Mouse (Mus musculus) left cerebral cortex, postnatal 25 days (tissue): ENCODE measurements around the gene Pcnx4. TPM values are rescaled to one million over a fixed set of nuclear protein-coding genes. Genes with fewer than 3 reads are reported as not detected.
A peak's percentile ranks its signal among the peaks of the same experiment; 100 is the strongest.

Experiments used
- DNase-seq, 2 experiments: peaks; one replicate each; pipeline ENCODE4 v3.0.0; 2022; ENCODE audit warnings: low spot score in 2 of 2, mixed read lengths in 1 of 2
- intact Hi-C: fragments of 180-260 bp; cut with DNase I; formaldehyde crosslinking; loops from one replicate; pipeline ENCODE4 v1.15.1; 2025
- total RNA-seq, 2 experiments: library from RNA; stranded (reverse); gene quantifications; 2 replicates each; pipeline ENCODE4 v1.2.3; 2021

Gene Pcnx4
- 10 to 100 TPM; 32.0 to 33.3 TPM for total RNA-seq

DNA sequence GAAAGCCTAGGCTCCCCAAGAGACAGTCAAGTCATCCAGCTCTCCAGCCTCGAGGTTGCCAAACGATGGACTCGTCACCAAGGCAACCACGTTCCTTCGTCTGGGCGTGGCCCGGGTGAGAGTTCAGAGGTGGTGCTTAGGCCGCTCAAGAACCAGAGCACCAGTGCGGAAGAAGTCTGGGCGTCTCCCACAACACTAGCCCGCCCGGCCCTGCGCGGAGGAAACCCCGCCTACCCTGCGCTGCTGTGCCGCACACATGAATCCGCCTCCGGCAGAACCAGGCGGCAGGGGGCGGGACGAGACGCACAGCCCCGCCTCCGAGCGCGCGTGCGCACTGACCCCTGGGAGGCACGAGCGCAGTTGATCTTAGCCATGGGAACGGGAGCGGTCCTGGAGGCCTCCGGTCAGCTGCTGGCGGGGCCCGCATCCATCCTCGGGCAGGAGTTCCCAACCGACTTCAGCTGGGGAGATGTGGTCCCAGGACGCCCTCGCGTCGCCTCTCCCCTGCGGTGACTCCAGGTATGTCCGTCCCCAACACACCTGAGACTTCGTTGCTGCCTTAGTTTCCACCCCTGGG, at the start of gene Pcnx4:
Pcnx4 (plus strand) TSS at position 363 of the 577 bp plus-strand sequence.
- intact Hi-C loops, result loop anchor here (2.0 to 5.0 kb wide), 2 partner anchors 126 to 225 kb away; partner anchors contain the start of gene Dhrs7
- peak; percentile 96 for DNase-seq

DNA sequence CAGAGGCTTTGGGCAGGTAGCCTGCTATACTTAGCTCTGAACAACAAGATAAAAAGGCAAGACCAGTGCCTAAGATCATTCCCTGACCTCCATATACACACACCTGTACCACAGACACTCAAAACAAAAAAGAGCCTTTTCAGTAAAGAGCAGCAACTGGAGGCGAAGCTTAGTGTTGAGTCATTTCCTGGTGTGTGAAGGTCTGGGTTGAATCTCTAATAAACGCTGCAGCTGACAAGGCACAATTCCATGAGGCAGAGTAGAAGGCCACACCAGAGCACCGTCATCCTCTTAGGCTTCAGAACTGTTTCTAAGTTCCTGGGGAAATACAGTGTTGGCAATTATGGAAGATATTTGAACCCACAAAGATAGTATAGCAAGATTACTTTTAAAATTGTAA, 48.7 kb upstream of the Pcnx4 start:
- no peak for DNase-seq
- intact Hi-C loops, result no loop called here

DNA sequence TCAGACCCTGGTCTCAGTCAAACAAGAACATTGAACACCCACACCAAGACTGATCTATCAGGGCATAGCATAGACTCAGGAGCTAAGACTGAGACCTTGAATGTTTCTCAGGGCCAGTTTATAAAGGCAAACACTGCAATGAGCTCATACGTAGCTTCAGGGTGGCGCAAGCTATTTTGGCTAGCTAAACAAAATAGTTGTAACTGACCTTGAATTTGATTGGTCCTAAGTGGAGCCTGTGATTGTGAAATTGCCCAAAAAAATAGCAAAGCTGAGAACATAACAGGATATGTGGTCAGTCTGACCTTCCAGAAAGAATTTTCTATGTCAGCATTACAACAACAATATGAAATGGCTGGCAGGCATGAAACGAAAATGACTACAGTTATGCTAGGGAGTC, 46.2 kb upstream of the Pcnx4 start:
- no peak for DNase-seq
- intact Hi-C loops, result no loop called here

DNA sequence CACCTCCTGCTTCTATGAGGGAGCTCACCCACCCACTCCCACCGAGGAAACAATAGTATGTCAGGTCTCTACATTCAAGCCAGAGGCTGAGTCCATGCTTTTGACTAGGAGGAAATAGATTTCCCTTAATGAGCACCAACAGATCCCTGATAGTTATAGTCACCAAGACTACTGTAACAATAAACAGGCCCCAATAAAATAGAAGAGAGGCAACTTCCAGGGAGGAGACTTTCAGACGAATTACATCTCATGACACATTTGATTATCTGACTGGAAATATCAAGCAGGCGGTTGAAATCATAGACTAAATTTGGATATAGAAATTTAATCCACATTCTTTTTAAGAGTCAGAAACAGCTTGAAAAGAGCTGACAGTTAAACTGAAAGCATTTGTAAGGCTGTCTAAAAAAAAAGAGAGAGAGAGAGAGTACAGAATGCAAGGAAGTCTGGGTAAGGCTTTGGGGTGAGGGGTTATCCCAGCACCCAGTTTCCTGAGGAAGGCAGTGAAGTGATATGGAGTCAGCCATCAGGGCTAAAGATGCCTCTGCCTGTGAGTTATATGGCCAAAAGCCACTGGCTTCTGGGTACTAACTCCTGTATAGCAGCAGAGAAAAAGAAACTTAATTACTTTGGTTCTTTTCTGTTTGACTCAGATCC, 45.0 kb upstream of the Pcnx4 start:
- DNase-seq, result no peak
- intact Hi-C loops, result no loop called here

DNA sequence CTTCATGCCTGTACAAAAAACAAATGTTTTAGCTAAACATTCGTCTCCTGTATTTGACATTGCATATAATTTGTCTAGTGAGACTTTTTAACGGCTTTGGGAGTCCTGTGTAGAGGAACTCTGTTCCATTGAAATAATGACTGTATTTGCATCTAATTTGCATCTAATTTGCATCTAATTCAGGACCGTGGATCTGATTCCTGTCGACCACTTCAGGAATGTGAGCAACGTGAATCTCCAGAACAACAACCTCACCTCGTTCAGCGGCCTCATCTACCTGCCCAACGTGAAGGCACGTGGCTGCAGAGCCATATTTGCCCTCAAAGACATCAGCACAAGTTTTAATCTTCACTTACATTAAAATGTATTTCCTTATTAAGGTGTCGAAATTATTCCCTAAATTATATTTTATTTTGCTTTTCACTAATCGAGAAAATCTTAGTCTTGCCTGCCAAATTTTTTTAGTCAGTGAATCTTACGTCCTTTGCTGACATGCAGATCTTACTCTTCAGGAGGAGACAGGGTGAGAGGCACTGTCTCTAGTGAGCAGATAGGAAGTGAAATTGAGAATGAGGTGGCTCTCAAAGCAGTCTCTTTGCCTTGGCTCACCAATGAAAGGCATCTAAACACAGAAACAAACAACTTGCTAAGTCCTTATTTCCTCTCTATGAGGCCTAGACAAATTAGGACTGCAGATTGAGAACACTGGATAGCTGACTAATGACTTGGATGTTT, 39.1 kb upstream of the Pcnx4 start:
- no peak for DNase-seq
- intact Hi-C loops, result no loop called here

DNA sequence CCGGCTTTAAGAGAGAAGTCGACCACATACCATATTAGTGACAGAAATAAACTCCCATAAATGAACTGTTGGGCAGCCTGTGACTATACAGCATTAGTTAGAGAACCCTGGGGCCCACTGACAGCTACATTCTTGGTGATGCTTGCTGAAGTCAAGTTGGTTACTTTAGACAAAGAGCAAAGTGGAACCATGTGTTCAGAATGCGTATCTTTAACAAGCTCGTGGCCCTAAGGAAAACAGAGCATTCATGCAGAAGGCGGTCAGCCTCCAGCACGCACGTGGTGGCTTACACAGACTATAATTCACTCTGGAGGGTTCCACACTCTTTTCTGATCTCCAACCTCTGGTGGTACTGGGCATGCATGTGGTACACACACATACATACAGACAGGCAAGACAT, 26.6 kb upstream of the Pcnx4 start:
- no peak for DNase-seq
- intact Hi-C loops, result loop anchor here (10.0 kb wide), 1 partner anchor 465 kb away; no protein-coding TSS in a partner anchor

DNA sequence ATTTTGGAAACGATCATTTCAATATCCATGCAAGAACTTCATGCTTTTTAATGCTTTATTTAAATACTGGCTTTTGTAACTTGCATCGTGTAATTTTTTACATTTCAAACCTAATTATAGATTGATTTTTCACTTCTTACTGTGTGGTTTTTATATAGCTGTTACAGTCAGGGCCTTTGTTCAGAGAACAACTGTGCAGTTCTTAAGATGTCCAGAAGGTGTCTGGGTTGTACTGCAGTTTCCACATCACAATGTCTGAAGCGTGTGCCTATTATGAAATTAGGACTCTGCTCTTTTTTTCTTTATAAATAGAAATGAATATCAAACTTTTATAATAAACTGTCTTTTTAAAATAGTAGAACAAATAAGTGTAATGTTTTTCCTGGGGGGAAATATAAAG, 20.7 kb upstream of the Pcnx4 start:
- intact Hi-C loops, result loop anchor here (2.0 to 10.0 kb wide), 3 partner anchors 141 to 459 kb away; no protein-coding TSS in a partner anchor
- peak in 1 of 2 experiments; percentile 44 for DNase-seq

DNA sequence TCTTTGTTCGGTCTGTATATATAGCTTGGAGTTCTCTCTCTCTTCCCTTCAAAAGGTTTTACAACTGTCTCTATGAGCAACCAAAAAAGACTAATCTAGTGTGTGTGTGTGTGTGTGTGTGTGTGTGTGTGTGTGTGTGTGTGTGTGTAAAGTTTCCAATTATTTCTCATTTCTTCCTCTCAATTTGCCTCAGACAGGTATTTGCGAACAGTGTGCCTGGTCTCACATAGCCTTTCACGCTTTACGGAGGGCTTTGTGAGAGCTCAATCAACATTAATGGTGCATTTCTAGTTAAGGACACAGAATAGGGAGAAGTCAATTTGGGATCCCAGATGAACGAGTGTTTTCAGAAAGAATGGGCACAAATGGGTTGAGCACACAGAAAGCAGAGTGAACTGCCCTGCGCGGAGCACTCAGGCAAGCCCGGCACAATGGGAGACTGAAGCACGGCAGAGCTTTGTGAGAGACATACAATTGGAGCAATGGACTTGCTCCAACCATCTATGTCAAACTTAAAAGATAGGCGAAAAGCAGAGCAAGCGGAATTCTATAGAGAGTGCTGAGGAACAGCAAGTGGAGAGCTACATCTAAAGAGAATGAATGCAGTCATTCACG, 18.0 kb upstream of the Pcnx4 start:
- intact Hi-C loops, result loop anchor here (5.0 to 10.0 kb wide), 2 partner anchors 174 to 457 kb away; no protein-coding TSS in a partner anchor

DNA sequence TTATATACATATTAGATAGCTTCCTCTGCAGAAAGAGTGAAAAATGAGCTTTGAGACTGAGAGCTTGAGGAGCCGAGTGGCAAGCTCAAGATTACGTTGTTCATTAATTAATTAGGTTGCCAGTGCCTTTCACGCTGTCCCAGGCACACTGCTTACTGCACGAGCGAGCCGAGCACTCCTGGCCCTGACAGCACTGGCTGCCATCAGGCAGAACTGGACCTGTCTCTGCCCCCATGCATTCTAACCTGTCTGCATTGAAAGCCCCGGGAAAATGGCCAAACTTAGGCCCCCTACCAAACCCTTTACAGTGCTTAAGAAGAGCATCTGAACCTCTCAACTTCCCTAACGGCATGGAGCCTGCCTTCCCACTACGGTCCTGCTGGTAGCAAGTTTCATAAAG, 16.8 kb upstream of the Pcnx4 start:
- intact Hi-C loops, result loop anchor here (5.0 to 10.0 kb wide), 2 partner anchors 173 to 455 kb away; no protein-coding TSS in a partner anchor
- DNase-seq, result no peak

More for the DNA sequence above, 18.0 kb upstream of the Pcnx4 start:
- no peak for DNase-seq

DNA sequence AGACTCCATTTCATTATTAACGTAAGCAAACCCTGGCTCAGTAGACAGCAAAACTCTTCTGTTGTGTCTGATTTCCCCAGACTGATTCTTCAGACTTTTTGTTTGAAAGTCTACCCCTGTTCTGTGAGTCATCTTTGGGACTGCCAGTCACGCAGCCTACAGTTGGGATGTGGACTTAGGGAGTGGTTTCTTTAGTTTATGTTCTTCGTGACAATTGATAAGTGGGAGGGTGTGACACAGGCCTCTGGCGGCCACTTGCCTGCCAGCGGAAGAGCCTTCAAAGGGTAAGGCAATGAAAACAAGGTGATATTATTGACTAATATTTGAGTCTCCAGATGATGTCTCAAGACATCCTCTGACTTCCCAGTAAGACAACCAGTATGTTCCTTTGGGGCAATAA, 16.3 kb upstream of the Pcnx4 start:
- no peak for DNase-seq
- intact Hi-C loops, result loop anchor here (5.0 to 10.0 kb wide), 2 partner anchors 172 to 455 kb away; no protein-coding TSS in a partner anchor

DNA sequence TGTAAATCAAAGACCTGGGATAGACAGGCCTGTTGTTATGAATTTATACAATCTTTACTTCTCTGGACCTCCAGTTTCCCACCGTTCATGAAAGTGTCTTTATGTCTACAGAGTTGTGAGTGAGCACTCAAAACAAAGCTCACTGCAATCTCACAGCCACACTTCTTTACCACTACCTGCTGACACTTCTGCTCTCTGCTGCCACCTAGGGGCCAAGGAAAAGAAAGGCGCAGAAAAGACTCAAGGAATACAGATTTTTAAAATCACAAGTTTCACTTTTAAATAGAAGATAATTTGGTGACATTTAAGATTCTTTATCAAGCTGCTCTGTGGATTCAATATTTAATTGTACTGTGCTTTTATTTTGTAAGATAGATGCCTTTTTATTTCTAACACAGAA, 15.5 kb upstream of the Pcnx4 start:
- peak; percentile 16 to 35 for DNase-seq
- intact Hi-C loops, result no loop called here

DNA sequence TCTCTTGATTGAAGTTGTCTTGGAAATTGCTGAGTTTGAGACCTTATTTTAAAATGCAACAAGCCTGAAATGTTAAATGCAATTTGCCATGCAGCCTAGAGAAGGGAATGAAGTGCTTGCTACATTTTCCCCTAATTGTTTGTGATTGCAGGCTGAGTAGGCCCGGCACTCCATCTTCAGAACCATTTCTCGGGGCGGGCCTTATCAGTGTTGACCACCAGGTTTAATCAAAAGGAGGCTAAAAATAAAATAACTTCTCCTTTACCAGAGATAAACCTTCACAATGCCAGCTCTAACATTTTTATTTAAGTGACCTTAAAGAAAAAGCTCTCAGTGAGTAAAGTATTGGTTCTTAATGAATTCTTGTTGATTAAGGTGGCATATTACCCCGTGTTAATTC, 10.6 kb upstream of the Pcnx4 start:
- intact Hi-C loops, result no loop called here
- no peak for DNase-seq

DNA sequence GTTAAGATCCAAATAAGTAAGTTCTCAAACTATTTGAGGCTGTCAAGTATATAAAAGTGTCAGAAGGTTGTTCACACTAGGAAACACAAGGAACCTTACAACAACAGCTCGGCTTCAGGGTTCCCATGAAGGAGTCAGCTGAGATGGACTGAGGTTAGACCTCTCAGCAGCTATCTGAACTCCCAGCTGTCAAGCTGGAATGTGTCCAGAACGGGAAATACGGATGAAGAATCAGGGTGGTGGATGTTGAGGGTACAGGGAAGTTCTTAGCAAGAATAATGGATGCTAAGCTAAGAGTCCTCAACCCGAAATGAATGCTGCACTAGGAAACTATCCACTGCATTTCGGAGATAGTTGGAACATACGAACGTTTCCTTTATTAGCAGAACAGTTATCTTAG, 3.9 kb upstream of the Pcnx4 start:
- DNase-seq, result no peak
- intact Hi-C loops, result no loop called here

DNA sequence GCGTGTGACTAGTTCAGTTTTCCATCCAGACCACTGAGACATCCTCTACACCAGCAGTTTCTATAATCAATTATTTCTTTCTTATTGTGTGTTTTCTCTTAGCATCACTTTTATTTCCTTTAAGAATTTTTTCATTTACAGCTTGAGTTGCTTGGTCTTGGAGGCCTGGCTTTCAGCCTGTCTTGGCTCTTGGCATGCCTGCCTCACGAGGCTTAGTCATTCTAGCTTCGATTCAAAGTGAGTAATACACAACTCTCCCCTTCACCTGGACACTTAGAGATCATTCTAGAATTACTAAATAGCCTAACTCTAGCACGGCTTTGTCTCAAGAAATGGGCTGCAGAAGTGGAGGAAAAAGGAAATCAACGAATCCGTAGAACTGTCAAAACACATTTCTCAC, 2.2 kb upstream of the Pcnx4 start:
- intact Hi-C loops, result no loop called here
- DNase-seq, result no peak

DNA sequence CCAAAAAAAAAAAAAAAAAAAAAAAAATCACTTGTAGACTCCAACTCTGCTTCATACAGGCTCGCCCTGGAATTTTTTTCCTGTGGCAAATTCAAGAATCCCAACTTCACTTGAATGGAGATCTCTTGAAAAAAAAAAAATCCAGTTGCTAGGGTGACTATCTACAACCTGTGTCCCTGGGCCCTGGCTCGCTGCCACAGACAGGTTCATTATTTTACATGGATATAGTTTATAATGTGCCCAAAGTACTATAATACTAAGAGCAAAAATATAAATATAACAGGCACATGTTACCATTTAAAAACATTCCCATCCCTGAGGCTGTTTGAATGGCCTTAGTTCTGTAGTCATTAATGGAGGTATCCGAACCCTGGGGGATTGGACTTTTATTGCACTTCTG, 584 bp upstream of the Pcnx4 start:
- intact Hi-C loops, result loop anchor here (5.0 kb wide), 1 partner anchor 127 kb away; the partner anchor contains the start of gene Dhrs7

DNA sequence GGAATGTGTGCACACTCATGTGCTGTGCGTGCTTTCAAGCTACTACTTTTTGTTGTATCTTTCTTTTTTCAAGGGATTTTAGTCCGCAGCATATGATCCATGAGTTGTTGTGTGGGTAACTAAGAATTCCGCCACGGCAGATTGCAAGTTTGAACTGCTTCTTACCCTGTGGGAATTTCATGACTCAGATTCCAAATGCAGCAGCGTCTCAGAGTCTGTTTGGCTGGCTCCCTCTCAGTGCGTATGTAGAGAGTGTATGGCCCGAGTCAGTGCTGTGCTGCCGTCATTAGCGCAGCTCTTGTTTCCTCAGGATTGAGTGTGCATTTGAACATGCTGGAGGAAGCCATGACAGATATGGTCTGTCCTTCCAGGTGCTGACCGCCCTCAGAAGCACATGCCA, 2.4 kb downstream of the Pcnx4 start:
- intact Hi-C loops, result loop anchor here (5.0 kb wide), 1 partner anchor 124 kb away; the partner anchor contains the start of gene Dhrs7
- DNase-seq, result peak; percentile 43 to 91

More for the DNA sequence above, 584 bp upstream of the Pcnx4 start:
- no peak for DNase-seq

DNA sequence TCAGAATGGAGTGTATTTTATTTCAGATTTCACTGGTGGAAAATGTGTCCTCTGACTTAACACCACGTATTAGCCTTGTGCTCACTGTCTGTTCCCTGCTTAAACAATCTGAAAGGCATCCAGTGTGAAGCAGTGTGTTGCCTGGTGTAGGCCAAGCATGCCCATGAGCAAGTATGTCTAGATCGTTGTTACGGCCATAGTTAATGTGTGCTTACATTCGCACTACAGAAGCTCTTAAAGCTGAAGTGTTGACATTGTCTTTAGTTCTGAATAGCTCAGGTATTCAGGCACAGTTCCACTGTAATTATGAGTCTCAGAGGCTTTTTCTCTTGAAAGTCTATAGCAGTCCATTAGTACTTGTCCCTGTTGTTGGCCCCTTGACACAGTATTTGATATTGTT, 18.2 kb downstream of the Pcnx4 start:
- intact Hi-C loops, result no loop called here
- DNase-seq, result no peak

DNA sequence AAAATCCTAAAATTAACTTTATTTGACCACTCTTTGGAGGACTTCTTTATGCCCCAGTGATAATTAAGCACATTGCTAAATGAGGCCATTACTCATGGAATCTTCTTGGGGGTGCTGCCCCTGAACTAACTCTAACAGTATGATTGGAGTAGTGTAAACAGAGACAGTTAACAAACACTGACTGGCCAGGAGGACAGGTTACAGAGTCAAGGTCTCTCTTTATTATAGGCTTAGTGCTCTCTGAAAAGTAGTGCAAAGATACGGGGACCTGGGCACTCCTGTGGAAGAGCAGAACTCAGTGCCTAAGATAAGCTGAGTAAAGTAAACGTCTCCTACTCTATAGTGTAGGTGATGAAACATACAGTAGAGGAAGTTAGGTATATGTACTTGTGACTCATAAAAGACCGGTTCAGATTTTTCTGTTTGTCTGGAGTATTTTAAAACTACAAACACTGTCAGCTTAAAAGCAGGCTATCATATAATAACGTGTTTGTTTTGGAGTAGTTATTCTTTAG, 28.2 kb downstream of the Pcnx4 start:
- intact Hi-C loops, result no loop called here
- DNase-seq, result no peak

DNA sequence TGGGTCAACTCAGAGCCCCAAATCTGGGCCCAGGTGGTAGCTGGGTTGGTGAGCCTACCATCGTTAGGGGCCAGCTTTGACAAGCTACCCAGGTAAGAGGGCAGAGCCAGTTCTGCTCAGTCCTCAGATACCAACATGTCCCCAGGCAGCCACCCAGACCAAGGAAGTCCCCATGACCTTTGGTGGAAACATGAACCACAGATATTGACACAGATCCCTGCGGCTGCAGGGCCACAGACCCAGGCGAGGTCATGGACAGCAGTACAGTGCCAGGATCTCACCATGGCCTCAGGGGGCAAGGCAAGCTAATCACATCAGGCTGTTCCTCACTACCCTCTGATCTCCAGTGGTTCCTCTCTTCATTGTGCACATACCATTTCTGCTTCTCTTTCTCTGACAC, 45.8 kb downstream of the Pcnx4 start:
- no peak for DNase-seq
- intact Hi-C loops, result no loop called here

DNA sequence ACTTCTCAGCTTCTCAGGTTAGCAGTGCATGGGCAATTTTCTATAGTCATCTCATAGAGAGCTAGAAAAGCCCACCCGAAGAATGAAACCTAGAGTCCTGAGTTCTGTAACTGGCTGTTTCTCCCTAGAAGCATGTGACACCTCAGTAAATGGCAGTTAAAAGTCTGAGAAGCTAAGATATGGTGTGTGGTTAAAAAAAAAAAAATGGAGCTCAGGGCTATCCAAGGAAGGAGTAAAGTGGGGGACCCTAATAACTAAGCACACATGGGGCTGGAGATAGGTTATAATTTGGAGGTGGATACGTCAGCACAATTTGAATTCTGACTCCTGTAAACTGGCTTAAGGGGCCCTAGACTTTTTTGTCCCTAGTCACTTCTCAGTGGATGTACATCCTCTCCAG, 46.9 kb downstream of the Pcnx4 start:
- DNase-seq, result no peak
- intact Hi-C loops, result no loop called here
